Mouse (Mus musculus): Measurements from ENCODE around the gene Nppa. TPM values are rescaled to one million over a fixed set of nuclear protein-coding genes. Genes with fewer than 3 reads are reported as not detected.

Nppa gene
- polyA plus RNA-seq (2017; shearing (Covaris generic)), result not detected

GRCm38 (mm10) chr4:148000202-148000772 is at the start of gene Nppa:
Gene Nppa (plus strand): TSS chr4:148000722.
- ATAC-seq, result no peak

- peak; percentile 71 for ATAC-seq
These were observed 46.9 kb upstream of the Nppa start for GRCm38 (mm10) chr4:147953590-147953989.

GRCm38 (mm10) chr4:147957141-147957540 is 43.4 kb upstream of the Nppa start:
- no peak for ATAC-seq

GRCm38 (mm10) chr4:147959881-147960831 is 40.4 kb upstream of the Nppa start:
- ATAC-seq, result peak; percentile 82

GRCm38 (mm10) chr4:147962781-147963180 is 37.7 kb upstream of the Nppa start:
- ATAC-seq, result no peak

- no peak for ATAC-seq
These were observed 36.9 kb upstream of the Nppa start for GRCm38 (mm10) chr4:147963623-147964022.

DNA sequence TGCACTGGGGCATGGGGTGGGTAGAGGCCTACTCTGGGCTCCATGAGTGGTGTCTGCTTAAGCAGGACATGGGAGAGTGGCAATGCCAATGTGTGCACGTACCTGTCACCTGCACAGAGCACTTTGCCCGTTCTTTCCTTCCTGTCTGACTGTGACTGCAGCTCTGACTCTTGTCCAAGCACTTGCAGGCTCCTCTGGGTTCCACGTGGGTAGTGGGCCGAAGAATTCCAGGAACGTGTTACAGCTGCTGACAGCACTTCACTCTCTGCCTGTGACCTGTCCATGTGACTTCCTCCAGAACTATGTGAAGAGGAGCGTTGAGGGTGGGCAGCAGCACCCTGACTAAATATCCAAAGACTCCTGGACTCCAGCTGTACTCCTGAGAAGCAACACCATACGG is 34.8 kb upstream of the Nppa start:
- no peak for ATAC-seq

- ATAC-seq, result no peak
These were observed 31.7 kb upstream of the Nppa start for GRCm38 (mm10) chr4:147968816-147969215.

DNA sequence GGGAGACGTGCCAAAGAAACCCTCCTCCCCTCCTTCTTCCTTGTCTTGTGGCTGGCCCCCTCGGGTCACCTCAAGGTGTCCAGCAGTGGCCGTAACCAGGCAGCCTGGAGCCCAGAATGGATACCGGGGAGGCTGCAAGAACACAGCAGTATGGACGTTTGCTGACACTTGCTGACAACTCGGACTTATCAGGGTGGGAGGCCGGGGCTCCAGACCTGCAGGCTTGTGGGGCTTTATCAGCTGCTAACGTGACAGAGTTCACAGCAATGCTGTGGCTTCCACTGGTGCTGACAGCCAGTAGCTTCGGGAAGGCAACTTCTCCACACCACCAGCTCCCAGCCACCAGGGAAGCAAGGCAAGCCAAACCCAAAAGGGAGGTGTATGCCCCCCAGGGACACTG is 31.2 kb upstream of the Nppa start:
- ATAC-seq, result no peak

GRCm38 (mm10) chr4:147976237-147976636 is 24.3 kb upstream of the Nppa start:
- no peak for ATAC-seq

GRCm38 (mm10) chr4:147977726-147978125 is 22.8 kb upstream of the Nppa start:
- no peak for ATAC-seq

DNA sequence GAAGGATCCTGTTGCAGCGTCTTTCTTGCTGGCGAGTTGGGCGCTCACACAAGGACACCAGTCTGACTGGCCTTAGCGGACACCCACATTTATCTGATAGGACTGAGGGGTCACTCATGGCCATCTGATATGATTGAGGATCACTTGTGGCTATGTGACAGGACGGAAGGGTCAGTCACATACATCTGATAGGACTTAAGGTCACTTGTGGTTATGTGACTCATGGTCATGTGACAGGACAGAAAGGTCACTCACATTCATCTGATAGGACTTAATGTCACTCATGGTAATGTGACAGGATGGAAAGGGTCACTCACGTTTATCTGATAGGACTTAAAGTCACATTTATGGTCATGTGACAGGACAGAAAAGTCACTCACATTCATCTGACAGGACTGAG is 22.1 kb upstream of the Nppa start:
- no peak for ATAC-seq

GRCm38 (mm10) chr4:147979441-147979860 is 21.1 kb upstream of the Nppa start:
- no peak for ATAC-seq

DNA sequence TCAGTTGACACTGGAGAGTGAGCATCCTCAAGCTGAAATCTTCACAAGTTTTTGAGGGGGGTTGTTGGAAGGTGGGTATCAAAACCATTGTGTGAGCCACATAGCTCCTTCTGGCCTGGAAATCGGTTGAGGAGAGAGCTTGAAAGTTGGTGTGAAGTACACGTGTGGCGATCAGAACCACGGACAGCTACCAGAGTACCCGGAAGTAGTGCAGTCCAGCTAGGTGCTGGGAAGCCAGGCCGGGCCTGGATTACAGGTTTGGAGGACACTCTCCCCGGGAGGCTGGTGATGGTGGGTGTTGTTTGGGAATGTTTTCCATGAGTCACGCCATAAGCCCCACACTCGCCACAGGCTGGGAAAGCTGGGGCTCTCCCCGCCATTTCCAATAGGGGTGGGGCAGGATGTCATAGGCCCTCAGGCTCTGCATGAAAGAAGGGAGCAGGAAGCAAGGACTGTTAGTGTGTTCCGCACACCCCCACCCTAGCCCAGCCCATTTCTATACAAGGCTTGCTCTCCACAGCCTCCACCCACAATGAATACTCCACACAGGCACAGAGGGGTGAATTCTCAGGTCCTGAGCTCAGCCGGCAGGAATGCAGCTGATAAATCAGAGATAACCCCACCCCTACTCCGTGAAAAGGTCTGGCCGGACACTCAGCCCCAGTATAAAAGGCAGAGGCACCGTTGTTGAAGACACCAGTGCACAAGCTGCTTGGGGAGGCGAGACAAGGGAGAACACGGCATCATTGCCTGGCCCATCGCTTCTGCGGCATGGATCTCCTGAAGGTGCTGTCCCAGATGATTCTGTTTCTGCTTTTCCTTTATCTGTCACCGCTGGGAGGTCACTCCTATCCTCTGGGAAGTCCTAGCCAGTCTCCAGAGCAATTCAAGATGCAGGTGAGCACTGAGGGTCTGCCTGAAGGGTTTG is 15.1 kb upstream of the Nppa start, which contains the start of gene Nppb:
Gene Nppb, plus strand, starts transcription at position 584 of the 928 bp plus-strand sequence.
- ATAC-seq, result no peak

- no peak for ATAC-seq
These were observed 6.9 kb upstream of the Nppa start for GRCm38 (mm10) chr4:147993571-147994095.

DNA sequence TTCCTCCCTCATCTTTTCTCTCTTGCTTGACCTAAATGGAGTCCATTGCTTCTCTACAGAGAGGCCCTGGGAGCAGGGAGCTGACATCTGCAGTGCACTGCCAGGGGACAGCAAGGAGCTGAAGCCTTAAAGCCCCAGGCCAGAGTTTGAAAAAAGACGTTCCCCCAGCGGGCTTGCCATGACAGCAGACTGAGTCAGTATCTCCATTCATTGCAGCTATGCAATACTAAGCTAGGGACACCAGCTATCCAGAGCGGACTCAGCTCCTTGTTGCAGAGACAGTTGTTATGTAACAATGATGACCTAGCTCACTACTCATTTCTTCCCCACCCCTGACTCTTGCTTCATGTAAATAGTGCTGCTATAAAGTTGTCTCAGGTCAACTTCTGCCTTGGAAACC is 5.2 kb upstream of the Nppa start:
- ATAC-seq, result no peak

- ATAC-seq, result no peak
These were observed 679 bp downstream of the Nppa start for GRCm38 (mm10) chr4:148001013-148001789.

DNA sequence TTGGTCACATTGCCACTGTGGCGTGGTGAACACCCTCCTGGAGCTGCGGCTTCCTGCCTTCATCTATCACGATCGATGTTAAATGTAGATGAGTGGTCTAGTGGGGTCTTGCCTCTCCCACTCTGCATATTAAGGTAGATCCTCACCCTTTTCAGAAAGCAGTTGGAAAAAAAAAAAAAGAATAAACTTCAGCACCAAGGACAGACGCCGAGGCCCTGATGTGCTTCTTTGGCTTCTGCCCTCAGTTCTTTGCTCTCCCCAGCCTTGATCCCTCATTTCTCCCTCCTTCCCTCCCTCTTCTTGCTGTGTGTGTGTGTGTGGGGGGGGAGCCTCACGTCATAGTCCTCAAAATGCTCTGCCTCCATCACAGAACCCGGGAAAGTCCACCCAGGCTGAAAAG is 1.3 kb downstream of the Nppa start:
- ATAC-seq, result no peak

- no peak for ATAC-seq
These were observed 3.8 kb downstream of the Nppa start for GRCm38 (mm10) chr4:148004361-148004760.

- no peak for ATAC-seq
These were observed 7.9 kb downstream of the Nppa start for GRCm38 (mm10) chr4:148008412-148008811.

- ATAC-seq, result no peak
These were observed 9.1 kb downstream of the Nppa start for GRCm38 (mm10) chr4:148009641-148010040.

GRCm38 (mm10) chr4:148011332-148011731 is 10.8 kb downstream of the Nppa start:
- no peak for ATAC-seq
